Mouse (Mus musculus): ENCODE data around the gene Ppp1r10. TPM values are rescaled to one million over a fixed set of nuclear protein-coding genes. Genes with fewer than 3 reads are reported as not detected.
A peak's percentile ranks its signal among the peaks of the same experiment; 100 is the strongest.

Ppp1r10 gene
- polyA plus RNA-seq, 1 experiment = 26.1 TPM

- Histone ChIP-seq H3K4me3 (ENCODE audit: extremely low read depth, insufficient read depth, insufficient read length) (no peak overlapping the region), H3K36me3 (ENCODE audit: control insufficient read depth, insufficient read depth, low read length) (no peaks in the 10 kb centered on the region), H3K27ac (ENCODE audit: insufficient read depth, low read length) (peak overlapping the region; percentile 26; the same call in 1 of the 2 replicates), H3K27me3 (ENCODE audit: control insufficient read depth, insufficient read depth, low read length) (no peaks in the 10 kb centered on the region), H3K4me1 (ENCODE audit: control insufficient read depth, insufficient read depth, insufficient read length) (no peaks in the 10 kb centered on the region; the same call in 1 of the 2 replicates)
- no peak for DNase-seq (ENCODE audit: low read depth in 1 of 2, low spot score in 2 of 2)
- TF ChIP-seq CTCF (IDR thresholded peaks at IDR 0.05; ENCODE audit: extremely low read depth, insufficient read depth, insufficient read length, insufficient replicate concordance) (no peak), POLR2A (IDR thresholded peaks at IDR 0.05; ENCODE audit: low read depth, low read length) (no peak)
- WGBS = 61% methylated on average over 9 of the region's 9 CpGs
Measured at GRCm38 (mm10) chr17:35903343-35903991, 12.8 kb upstream of the Ppp1r10 start.

DNA sequence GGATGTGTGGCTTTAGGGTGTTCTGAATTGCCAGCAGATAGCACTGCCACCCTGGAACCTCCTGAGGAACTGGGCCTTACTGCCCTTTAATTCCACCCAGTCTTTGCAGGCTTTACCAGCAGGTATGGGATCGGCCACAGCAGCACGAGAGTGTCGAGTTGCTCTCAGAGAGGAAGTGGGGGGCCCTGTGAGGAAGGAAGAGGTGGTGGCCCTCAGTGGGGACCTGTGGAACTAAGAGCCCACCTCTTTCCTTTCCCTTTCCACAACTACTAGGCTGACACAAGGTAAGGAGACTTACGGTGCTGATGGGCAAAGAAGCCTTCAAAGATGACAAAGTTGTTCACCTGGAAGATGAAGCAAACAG, 12.3 kb upstream of the Ppp1r10 start:
- TF ChIP-seq POLR2A (IDR thresholded peaks at IDR 0.05; ENCODE audit: low read depth, low read length) (no peak), CTCF (IDR thresholded peaks at IDR 0.05; ENCODE audit: extremely low read depth, insufficient read depth, insufficient read length, insufficient replicate concordance) (no peak)
- Histone ChIP-seq H3K27me3 (ENCODE audit: control insufficient read depth, insufficient read depth, low read length) (no peaks in the 10 kb centered on the region), H3K36me3 (ENCODE audit: control insufficient read depth, insufficient read depth, low read length) (no peaks in the 10 kb centered on the region), H3K4me3 (ENCODE audit: extremely low read depth, insufficient read depth, insufficient read length) (no peak overlapping the region), H3K4me1 (ENCODE audit: control insufficient read depth, insufficient read depth, insufficient read length) (no peaks in the 10 kb centered on the region; the same call in 1 of the 2 replicates), H3K27ac (ENCODE audit: insufficient read depth, low read length) (peak overlapping the region; percentile 26; the same call in 1 of the 2 replicates)
- DNase-seq (ENCODE audit: low read depth in 1 of 2, low spot score in 2 of 2) = no peak
- WGBS = 22% methylated on average over 4 of the region's 4 CpGs

DNA sequence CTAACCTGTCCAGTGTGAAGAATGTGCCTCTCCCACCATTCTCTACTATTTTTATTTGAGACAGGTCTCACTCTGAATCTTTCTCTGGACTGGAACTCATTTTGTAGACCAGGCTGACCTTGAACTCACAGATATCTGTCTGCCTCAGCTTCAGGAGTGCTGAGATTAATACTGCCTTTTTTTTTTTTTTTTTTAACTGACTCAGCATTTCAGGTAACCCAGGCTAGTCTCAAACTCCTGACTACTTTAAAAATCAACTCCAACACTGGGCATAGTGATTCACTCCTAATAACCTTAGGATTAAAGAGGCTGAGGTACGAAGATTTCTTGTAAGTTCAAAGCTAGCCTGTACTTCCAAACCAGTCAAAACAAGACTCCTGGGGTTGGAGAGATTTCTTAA, 10.6 kb upstream of the Ppp1r10 start:
- Histone ChIP-seq H3K36me3 (ENCODE audit: control insufficient read depth, insufficient read depth, low read length) (no peaks in the 10 kb centered on the region), H3K27me3 (ENCODE audit: control insufficient read depth, insufficient read depth, low read length) (no peaks in the 10 kb centered on the region), H3K4me1 (ENCODE audit: control insufficient read depth, insufficient read depth, insufficient read length) (peaks cover 4% of the 10 kb centered on the region; the same call in 1 of the 2 replicates), H3K4me3 (ENCODE audit: extremely low read depth, insufficient read depth, insufficient read length) (no peak overlapping the region), H3K27ac (ENCODE audit: insufficient read depth, low read length) (no peak overlapping the region)
- TF ChIP-seq CTCF (IDR thresholded peaks at IDR 0.05; ENCODE audit: extremely low read depth, insufficient read depth, insufficient read length, insufficient replicate concordance) = no peak
- TF ChIP-seq POLR2A (IDR thresholded peaks at IDR 0.05; ENCODE audit: low read depth, low read length) = no peak
- 97% methylated on average over 1 of the region's 1 CpGs for WGBS
- DNase-seq (ENCODE audit: low read depth in 1 of 2, low spot score in 2 of 2) = no peak

DNA sequence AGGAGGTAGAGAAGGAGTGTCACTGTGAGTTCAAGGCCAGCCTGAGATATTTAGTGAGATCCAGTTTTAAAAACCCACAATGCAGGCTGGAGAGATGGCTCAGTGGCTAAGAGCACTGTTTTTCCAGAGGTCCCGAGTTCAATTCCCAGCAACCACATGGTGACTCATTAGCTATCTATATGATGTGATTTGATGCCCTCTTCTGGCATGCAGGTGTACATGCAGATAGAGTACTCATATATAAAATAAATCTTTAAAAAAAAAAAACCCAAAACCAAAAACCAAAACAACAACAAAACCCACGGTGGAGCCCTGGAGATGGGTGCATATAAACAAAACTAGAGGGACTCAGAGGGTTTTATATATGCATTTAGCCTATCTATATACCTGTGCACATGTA, 8.6 kb upstream of the Ppp1r10 start:
- Histone ChIP-seq H3K4me3 (ENCODE audit: extremely low read depth, insufficient read depth, insufficient read length) (no peak overlapping the region), H3K27ac (ENCODE audit: insufficient read depth, low read length) (no peak overlapping the region), H3K4me1 (ENCODE audit: control insufficient read depth, insufficient read depth, insufficient read length) (peaks cover 5% of the 10 kb centered on the region; the same call in 1 of the 2 replicates), H3K36me3 (ENCODE audit: control insufficient read depth, insufficient read depth, low read length) (peaks cover 4% of the 10 kb centered on the region), H3K27me3 (ENCODE audit: control insufficient read depth, insufficient read depth, low read length) (no peaks in the 10 kb centered on the region)
- WGBS = 32% methylated on average over 2 of the region's 2 CpGs
- no peak for DNase-seq (ENCODE audit: low read depth in 1 of 2, low spot score in 2 of 2)
- TF ChIP-seq POLR2A (IDR thresholded peaks at IDR 0.05; ENCODE audit: low read depth, low read length) = no peak
- no peak for TF ChIP-seq CTCF (IDR thresholded peaks at IDR 0.05; ENCODE audit: extremely low read depth, insufficient read depth, insufficient read length, insufficient replicate concordance)

DNA sequence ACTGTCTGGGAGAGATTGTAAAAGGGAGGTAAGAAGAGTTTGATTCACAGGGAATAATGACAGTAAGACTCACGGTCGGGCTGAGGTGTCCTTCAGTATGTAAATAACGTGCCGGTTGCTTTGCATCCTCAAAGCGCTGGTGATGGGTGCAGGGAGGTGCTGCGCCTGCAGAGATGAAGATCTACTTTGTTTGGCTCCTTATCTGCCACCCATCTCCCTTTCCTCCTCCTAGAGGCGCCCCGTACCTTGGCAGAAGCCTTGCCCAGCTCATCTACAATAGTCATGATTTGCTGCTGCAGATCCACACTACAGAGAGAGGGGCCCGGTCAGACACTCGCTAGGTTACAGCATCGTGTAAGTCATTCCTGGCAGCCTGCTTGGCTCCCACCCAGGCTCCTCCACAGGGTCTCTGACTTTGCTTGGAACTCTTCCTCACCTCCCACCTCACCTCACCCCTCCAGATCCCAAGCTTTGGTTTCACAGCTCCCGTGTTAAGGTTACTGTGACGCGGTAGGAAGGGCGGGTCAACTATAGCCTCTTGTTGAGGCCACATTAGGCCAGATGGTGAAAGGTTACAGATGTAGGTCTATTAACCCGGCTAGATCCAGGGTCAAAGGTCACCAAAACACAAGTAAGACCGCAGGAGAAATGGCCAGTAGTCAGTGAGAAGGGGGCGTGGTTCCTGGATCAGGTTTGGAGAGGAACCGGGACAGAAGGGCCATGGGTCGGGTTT, 6.9 kb upstream of the Ppp1r10 start:
- Histone ChIP-seq H3K4me3 (ENCODE audit: extremely low read depth, insufficient read depth, insufficient read length) (peak overlapping the region; percentile 90), H3K4me1 (ENCODE audit: control insufficient read depth, insufficient read depth, insufficient read length) (peaks cover 5% of the 10 kb centered on the region; the same call in 1 of the 2 replicates), H3K27me3 (ENCODE audit: control insufficient read depth, insufficient read depth, low read length) (no peaks in the 10 kb centered on the region), H3K27ac (ENCODE audit: insufficient read depth, low read length) (peak overlapping the region; percentile 66; the same call in 1 of the 2 replicates), H3K36me3 (ENCODE audit: control insufficient read depth, insufficient read depth, low read length) (peaks cover 7% of the 10 kb centered on the region)
- DNase-seq (ENCODE audit: low read depth in 1 of 2, low spot score in 2 of 2) = peak in 1 of 2 experiments; percentile 6
- TF ChIP-seq CTCF (IDR thresholded peaks at IDR 0.05; ENCODE audit: extremely low read depth, insufficient read depth, insufficient read length, insufficient replicate concordance) = no peak
- TF ChIP-seq POLR2A (IDR thresholded peaks at IDR 0.05; ENCODE audit: low read depth, low read length) = no peak
- WGBS = 26% methylated on average over 20 of the region's 20 CpGs

GRCm38 (mm10) chr17:35909919-35910369, 6.3 kb upstream of the Ppp1r10 start, which contains the start of gene Atat1:
TSS of gene Atat1 (minus strand) at chr17:35910075.
- Histone ChIP-seq H3K4me1 (ENCODE audit: control insufficient read depth, insufficient read depth, insufficient read length) (peaks cover 5% of the 10 kb centered on the region; the same call in 1 of the 2 replicates), H3K27me3 (ENCODE audit: control insufficient read depth, insufficient read depth, low read length) (no peaks in the 10 kb centered on the region), H3K36me3 (ENCODE audit: control insufficient read depth, insufficient read depth, low read length) (peaks cover 8% of the 10 kb centered on the region), H3K27ac (ENCODE audit: insufficient read depth, low read length) (peak within 1 kb of the TSS; percentile 87), H3K4me3 (ENCODE audit: extremely low read depth, insufficient read depth, insufficient read length) (peak within 1 kb of the TSS; percentile 90)
- peak; percentile 32; the same call in 1 of the 2 replicates for TF ChIP-seq POLR2A (IDR thresholded peaks at IDR 0.05; ENCODE audit: low read depth, low read length)
- no peak for TF ChIP-seq CTCF (IDR thresholded peaks at IDR 0.05; ENCODE audit: extremely low read depth, insufficient read depth, insufficient read length, insufficient replicate concordance)
- WGBS = 1% methylated on average over 25 of the region's 25 CpGs
- peak; percentile 94 to 98 for DNase-seq (ENCODE audit: low read depth in 1 of 2, low spot score in 2 of 2)
